Mouse (Mus musculus) Patski (cell line): ENCODE measurements around the gene Fbxo9. TPM values are rescaled to one million over a fixed set of nuclear protein-coding genes. Genes with fewer than 3 reads are reported as not detected.
A peak's percentile ranks its signal among the peaks of the same experiment; 100 is the strongest.

ENCODE experiments used
- ATAC-seq: fragments of 100-300 bp; one replicate; pipeline ENCODE4 v1.8.0; 2021
- CTCF ChIA-PET: fragments of 350-600 bp; sonication (Branson Sonifier 250); formaldehyde crosslinking; loops from one replicate; lab custom pipeline; 2022; ENCODE audit warnings: inconsistent platforms; lab: Charles Lee
- POLR2A ChIA-PET: fragments of 350-600 bp; sonication (Branson Sonifier 250); formaldehyde crosslinking; loops from one replicate; lab custom pipeline; 2022; ENCODE audit warnings: antibody characterized with exemption, inconsistent platforms; lab: Charles Lee
- DNase-seq: peaks from one replicate; pipeline ENCODE4 v3.0.0-alpha.2; 2011; ENCODE audit warnings: low read depth, low spot score
- H3K27me3 ChIP-seq: fragments of 371-371 bp; one replicate; pipeline ENCODE4 v1.5.1; 2021
- CTCF ChIP-seq: fragments of 100-300 bp; IDR thresholded peaks from one replicate; pipeline ENCODE4 v1.5.1; 2021
- in situ Hi-C: fragments of 300-500 bp; cut with MboI; formaldehyde crosslinking; loops from 3 replicates; pipeline ENCODE4 v1.11.1; 2018; ENCODE audit warnings: low pct_unique_long_range_greater_than_20kb, mixed read lengths
- polyA plus RNA-seq: library from polyadenylated mRNA; unstranded; gene quantifications from one replicate; pipeline ENCODE4 v1.2.3, GENCODE M21; 2021

Gene Fbxo9
- polyA plus RNA-seq, 1 experiment from 2014 or later: 52.2 TPM

DNA sequence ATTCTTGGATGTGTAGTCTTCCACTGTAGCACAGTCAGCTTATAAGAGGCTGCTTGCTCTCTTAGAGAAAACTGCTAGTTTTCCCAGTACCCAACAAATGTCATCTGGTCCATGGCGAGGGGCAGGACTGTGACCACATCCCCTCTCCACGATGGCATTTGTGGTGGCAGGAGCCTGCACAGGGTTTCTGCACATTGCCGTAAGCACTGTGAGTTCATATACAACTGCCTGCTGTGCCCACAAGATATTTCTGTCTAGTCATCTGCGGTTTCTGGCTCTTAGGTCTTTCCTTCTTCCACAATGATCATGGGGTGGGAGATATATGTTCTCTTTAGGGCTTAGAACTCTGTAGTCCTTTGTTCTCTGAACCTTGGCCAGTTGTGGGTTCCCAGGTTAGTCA lies 37.2 kb downstream of the Fbxo9 start:
- POLR2A ChIA-PET: no interaction called here
- in situ Hi-C loops: no loop called here
- DNase-seq (no peak), ATAC-seq (no peak)
- no peaks in the 10 kb centered on the region for H3K27me3 ChIP-seq
- CTCF ChIA-PET: interaction anchor here (1.2 kb wide), 1 partner anchor 27 kb away, joined by 3 read pairs; no protein-coding TSS in a partner anchor
- TF ChIP-seq CTCF: no peak

DNA sequence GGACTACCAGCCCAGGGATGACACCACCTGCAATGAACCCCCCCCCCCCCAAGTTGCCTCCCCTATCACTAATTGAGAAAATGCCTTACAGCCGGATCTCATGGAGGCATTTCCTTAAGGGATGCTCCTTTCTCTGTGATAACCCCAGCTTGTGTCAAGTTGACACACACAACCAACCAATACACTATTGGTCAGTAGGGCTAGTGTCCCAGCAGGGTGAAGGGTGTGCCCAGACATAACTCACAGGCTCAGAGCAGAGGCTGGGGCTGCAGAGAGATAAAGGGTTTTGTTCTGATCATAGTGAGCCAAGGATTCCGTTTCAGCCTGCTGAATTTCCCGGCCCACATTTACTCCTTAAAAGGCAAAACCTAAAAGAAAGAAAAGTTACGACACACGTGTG lies 38.4 kb downstream of the Fbxo9 start:
- CTCF ChIA-PET: no interaction called here

DNA sequence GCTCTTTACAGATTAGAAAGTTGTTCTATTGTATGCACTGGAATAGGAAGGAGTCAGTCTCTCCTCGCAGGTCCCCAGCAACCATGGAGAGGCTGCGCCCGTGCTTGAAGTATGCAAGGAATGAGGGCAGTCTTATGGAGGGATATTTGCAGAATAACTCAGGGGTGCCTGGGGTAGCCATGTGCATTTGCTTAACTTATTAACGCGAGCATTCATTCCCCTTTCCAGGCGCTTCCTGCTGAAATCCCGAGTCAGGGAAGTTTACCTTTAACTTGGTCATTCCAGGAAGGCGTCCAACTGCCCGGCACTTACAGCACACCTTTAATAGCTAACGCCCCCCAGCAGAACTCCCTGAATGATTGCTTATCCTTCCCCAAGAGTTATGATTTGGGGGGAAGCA lies 44.7 kb downstream of the Fbxo9 start:
- ChIA-PET POLR2A (no interaction called here), CTCF (interaction anchor here (1.5 to 3.0 kb wide), 3 partner anchors 10 to 25 kb away, joined by 5 to 13 read pairs (median 7); no protein-coding TSS in a partner anchor)
- peak; percentile 98 for ATAC-seq
- no peak for TF ChIP-seq CTCF
- in situ Hi-C loops: no loop called here
- no peaks in the 10 kb centered on the region for H3K27me3 ChIP-seq
- peak; percentile 9 for DNase-seq

More for the DNA sequence above, 38.4 kb downstream of the Fbxo9 start:
- in situ Hi-C loops: no loop called here
- DNase-seq: no peak
- POLR2A ChIA-PET: no interaction called here
- no peak for ATAC-seq
- no peaks in the 10 kb centered on the region for H3K27me3 ChIP-seq
- no peak for TF ChIP-seq CTCF

DNA sequence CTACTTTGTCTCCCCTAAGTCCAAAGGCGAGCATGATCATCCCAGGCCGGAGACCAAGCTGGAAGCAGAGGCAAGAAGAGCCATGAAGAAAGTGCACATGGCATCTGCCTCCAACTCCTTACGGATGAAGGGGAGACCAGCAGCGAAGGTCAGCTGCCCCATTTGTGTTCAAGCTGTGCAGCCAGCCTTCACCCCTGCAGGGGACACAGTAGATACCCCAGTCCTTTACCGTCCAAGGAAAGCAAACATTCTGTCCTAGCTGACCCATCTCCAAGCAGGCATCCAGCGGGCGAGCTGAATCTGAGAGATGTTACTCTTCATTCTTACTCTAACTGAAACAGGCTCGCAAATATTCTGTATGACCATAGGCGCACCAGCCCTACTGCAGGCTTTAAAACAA lies 46.5 kb downstream of the Fbxo9 start:
- TF ChIP-seq CTCF: no peak
- no peaks in the 10 kb centered on the region for H3K27me3 ChIP-seq
- DNase-seq (no peak), ATAC-seq (no peak)
- ChIA-PET CTCF (interaction anchor here (0.7 to 3.0 kb wide), 6 partner anchors 10 to 51 kb away, joined by 3 to 13 read pairs (median 4); no protein-coding TSS in a partner anchor), POLR2A (interaction anchor here (0.6 kb wide), 1 partner anchor 12 kb away, joined by 3 read pairs; no protein-coding TSS in a partner anchor)
- in situ Hi-C loops: no loop called here

DNA sequence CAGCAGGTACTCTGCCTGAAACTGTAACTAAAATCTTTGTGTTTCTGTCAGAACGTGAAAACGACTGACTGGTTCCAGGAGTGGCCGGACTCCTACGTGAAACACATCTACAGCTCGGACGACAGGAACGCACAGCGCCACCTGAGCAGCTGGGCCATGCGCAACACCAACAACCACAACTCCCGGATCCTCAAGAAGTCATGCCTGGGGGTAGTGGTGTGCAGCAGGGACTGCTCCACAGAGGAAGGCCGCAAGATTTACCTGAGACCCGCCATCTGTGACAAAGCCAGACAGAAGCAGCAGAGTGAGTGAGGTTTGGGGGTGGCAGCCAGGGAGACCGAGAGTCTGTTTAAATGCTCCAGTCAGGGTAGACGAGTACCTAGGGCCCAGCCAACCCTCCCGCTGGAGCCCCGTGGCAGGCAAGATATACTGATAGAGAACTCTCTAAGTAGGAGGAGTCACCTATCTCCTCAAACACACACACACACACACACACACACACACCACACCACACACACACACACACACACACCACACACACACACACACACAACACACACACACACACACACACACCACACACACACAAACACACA lies 49.2 kb downstream of the Fbxo9 start:
- in situ Hi-C loops: no loop called here
- ChIA-PET POLR2A (no interaction called here), CTCF (no interaction called here)
- DNase-seq: no peak
- H3K27me3 ChIP-seq: no peaks in the 10 kb centered on the region
- ATAC-seq: no peak
- no peak for TF ChIP-seq CTCF

GRCm38 (mm10) chr9:78054298-78054697 lies 54.6 kb downstream of the Fbxo9 start:
- no peak for TF ChIP-seq CTCF
- in situ Hi-C loops: no loop called here
- DNase-seq (no peak), ATAC-seq (no peak)
- no peaks in the 10 kb centered on the region for H3K27me3 ChIP-seq
- ChIA-PET POLR2A (no interaction called here), CTCF (interaction anchor here (1.4 to 1.8 kb wide), 2 partner anchors 10 kb away, joined by 3 to 5 read pairs; no protein-coding TSS in a partner anchor)

- ATAC-seq (no peak), DNase-seq (no peak)
- POLR2A ChIA-PET: no interaction called here
- CTCF ChIA-PET: interaction anchor here (1.0 to 1.8 kb wide), 3 partner anchors 9 to 11 kb away, joined by 3 to 5 read pairs (median 3); no protein-coding TSS in a partner anchor
- in situ Hi-C loops: no loop called here
- no peaks in the 10 kb centered on the region for H3K27me3 ChIP-seq
- no peak for TF ChIP-seq CTCF
Measured at GRCm38 (mm10) chr9:78053821-78054220, 55.0 kb downstream of the Fbxo9 start.

DNA sequence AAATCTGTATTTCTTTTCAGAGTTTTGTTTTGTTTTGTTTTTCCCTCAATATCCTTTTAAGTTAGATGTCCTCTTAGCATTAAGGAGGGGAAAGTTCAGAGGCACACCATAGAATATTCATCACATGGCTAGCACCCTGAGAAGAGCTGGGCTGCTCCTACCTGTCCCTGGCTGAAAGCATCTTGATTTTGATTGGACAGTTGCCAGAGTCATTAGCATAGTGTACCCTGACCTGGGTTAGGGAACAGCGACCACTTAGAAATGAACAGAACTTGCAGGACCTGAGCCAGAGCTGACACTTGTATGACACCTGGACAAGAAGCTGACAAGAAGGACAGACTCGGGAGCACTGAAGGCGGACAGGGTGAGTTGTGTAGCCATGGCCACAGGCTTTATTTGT lies 57.2 kb downstream of the Fbxo9 start, which contains the start of gene Gcm1:
Gene Gcm1 (plus strand): TSS at position 248 of the 400 bp plus-strand sequence.
- CTCF ChIA-PET: no interaction called here
- in situ Hi-C loops: no loop called here
- POLR2A ChIA-PET: no interaction called here
- no peak for ATAC-seq
- no peak for TF ChIP-seq CTCF
- DNase-seq: no peak
- no peaks in the 10 kb centered on the region for H3K27me3 ChIP-seq

DNA sequence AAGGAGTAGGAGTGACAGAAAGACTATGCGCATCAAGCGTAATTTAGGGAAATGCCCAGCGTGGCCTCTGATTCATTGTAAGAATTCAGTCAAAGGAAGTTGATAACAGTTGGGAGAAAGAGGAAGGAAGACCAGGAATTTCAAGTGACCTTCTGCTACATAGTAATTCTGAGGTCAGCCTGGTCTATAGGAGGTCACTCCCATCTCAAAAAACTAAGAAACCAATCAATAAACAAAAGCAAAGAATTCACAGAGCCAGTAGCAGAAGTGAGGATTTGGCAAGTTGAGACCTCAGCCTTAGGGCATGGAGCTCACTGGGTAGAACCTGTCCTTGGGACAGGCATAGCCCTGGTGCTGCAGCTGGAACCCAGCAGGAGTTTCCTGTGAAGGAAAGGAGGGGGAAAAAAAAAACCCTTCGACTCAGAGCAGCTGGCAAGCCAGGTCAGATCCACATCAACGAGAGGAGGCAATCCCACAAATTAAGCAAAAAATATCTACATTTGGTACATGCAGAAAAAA lies 58.4 kb downstream of the Fbxo9 start:
- no peak for TF ChIP-seq CTCF
- no peaks in the 10 kb centered on the region for H3K27me3 ChIP-seq
- POLR2A ChIA-PET: interaction anchor here (0.7 kb wide), 1 partner anchor 15 kb away, joined by 3 read pairs; no protein-coding TSS in a partner anchor
- in situ Hi-C loops: no loop called here
- ATAC-seq (no peak), DNase-seq (no peak)
- CTCF ChIA-PET: interaction anchor here (0.9 to 1.2 kb wide), 2 partner anchors 11 to 212 kb away, joined by 3 read pairs; no protein-coding TSS in a partner anchor

GRCm38 (mm10) chr9:78046755-78047154 lies 62.1 kb downstream of the Fbxo9 start:
- no peaks in the 10 kb centered on the region for H3K27me3 ChIP-seq
- no peak for TF ChIP-seq CTCF
- ATAC-seq (no peak), DNase-seq (no peak)
- ChIA-PET CTCF (interaction anchor here (0.6 kb wide), 1 partner anchor 16 kb away, joined by 3 read pairs; no protein-coding TSS in a partner anchor), POLR2A (no interaction called here)
- in situ Hi-C loops: no loop called here

DNA sequence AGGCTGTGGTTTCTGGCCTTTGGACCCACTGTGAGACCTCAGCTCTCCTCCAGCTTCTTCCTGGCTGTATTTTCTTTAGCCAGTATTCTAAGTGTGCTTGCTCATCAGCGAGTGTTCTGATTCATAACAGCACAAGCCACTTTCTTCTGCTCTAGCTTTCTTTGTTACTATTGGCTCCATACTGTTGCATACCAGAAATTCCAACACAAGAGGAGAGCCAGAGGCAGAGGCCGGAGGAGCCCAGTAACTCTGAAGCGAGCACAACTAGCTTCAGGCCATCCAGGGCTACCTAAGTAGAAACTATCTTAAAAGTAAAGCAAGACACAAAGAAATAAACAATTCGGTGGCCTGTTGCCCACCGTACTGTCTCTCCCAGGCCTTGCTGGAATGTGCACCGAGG lies 63.7 kb downstream of the Fbxo9 start:
- no peak for TF ChIP-seq CTCF
- ATAC-seq: peak; percentile 90
- in situ Hi-C loops: no loop called here

More for the DNA sequence above, 63.7 kb downstream of the Fbxo9 start:
- H3K27me3 ChIP-seq: no peaks in the 10 kb centered on the region
- no peak for DNase-seq
- ChIA-PET CTCF (interaction anchor here (0.7 to 2.2 kb wide), 6 partner anchors 9 to 243 kb away, joined by 3 to 8 read pairs (median 4); no protein-coding TSS in a partner anchor), POLR2A (no interaction called here)
